Comparison of ENCODE assay signal across 13 mouse cellular contexts in genomic region chr6:54606241-54606640, GRCm38 (mm10). TPM values are rescaled to one million over a fixed set of nuclear protein-coding genes. Genes with fewer than 3 reads are reported as not detected.
"Had no signal": no experiment of that assay in that cellular context is flagged by ENCODE, and none has a peak within 500 bp of the region (broad histone marks: within the 10 kb centered on the region; RNA-seq: fewer than 3 reads in every experiment).

No protein-coding gene starts in this region.

- DNase-seq: kidney, adult 2 months; kidney, postnatal 25 days; layer of hippocampus, adult 9-11 months; liver; liver, embryonic 13.5 days; lung, adult 2 months; lung, postnatal 14 days; retina, postnatal 1 day; right cerebral cortex, postnatal 25 days; thymus, adult 18-20 months; thymus, postnatal 36 days had no signal

RNA-seq across cellular contexts. Expression of gene Fkbp14, which starts 9.1 kb away (rescaled TPM):
- total RNA-seq: megakaryocyte, adult 5-6 weeks had no signal

RNA-seq across cellular contexts. Expression of gene Scrn1, which starts 40.0 kb away (rescaled TPM):
- total RNA-seq: megakaryocyte, adult 5-6 weeks had no signal
- polyA plus RNA-seq: macrophage had no signal
